Mouse (Mus musculus): ENCODE results near the gene Clip4. TPM values are rescaled to one million over a fixed set of nuclear protein-coding genes. Genes with fewer than 3 reads are reported as not detected.

Clip4 gene
- polyA plus RNA-seq, 1 experiment from 2014 or later = 8.5 TPM

DNA sequence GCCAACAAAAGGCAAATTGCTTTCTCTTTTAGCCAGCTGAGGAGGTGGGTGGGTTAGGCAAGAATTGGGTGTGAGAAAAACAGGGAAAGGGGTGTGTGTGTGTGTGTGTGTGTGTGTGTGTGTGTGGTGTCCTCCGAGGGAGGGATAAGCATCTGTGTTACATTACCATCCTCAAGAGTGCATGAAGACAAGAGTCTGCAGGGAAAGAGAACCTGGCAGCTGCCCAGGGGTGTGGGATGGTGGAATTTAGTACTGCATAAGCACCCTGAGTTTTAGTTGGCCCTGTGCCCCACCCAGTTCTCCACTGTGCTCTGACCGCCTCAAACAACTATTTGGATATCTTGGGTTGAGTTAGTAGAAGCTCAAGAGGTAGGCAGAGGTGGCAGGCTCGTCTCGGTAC is 12.7 kb downstream of the Clip4 start:
- Histone ChIP-seq H3K27me3 (ENCODE audit: control insufficient read depth, insufficient read depth, low read length) (no peaks in the 10 kb centered on the region; the same call in 1 of the 2 replicates), H3K4me1 (ENCODE audit: control insufficient read depth, insufficient read depth, low read length) (peaks cover 3% of the 10 kb centered on the region; the same call in 1 of the 2 replicates), H3K4me2 (ENCODE audit: low read depth, low read length) (no peak overlapping the region), H3K36me3 (ENCODE audit: control insufficient read depth, insufficient read depth, low read length) (no peaks in the 10 kb centered on the region), H3K4me3 (replicated peaks; ENCODE audit: low read length) (no peak overlapping the region), H3K9me3 (replicated peaks; ENCODE audit: control insufficient read depth, low read length) (peaks cover 4% of the 10 kb centered on the region; the same call in 1 of the 2 replicates), H3K9ac (ENCODE audit: low read length) (no peak overlapping the region), H3K27ac (ENCODE audit: low read length) (peak overlapping the region; percentile 14)
- no peak for ATAC-seq (ENCODE audit: insufficient read depth, low FRiP score)
- WGBS = 73% methylated on average over 4 of the region's 4 CpGs

DNA sequence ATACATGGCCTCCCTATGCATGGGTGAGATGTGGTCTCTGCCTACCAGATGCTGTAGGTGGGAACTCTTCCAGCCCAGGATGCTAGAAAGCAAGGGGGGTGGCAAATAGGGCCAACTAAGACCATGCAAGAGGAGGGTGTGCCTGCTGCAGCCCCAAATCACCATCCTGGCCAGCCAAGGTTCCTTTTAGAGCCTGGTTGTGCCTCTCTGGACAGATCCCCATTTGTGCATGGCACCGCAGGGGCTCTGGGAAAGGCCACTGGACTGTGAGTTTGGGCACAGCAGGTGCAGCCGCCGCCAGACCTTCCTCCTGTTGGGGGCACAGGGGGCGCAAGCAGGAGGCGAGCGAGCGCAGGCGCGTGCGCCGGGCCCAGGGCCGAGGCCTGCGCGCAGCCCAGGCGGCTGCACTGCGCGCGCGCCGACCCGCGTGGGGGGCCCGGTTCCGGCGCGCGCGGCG is 14.0 kb downstream of the Clip4 start:
- Histone ChIP-seq H3K4me2 (ENCODE audit: low read depth, low read length) (peak overlapping the region; percentile 87), H3K4me1 (ENCODE audit: control insufficient read depth, insufficient read depth, low read length) (peaks cover 3% of the 10 kb centered on the region; the same call in 1 of the 2 replicates), H3K36me3 (ENCODE audit: control insufficient read depth, insufficient read depth, low read length) (no peaks in the 10 kb centered on the region), H3K9ac (ENCODE audit: low read length) (peak overlapping the region; percentile 85), H3K4me3 (replicated peaks; ENCODE audit: low read length) (peak overlapping the region; percentile 67), H3K27ac (ENCODE audit: low read length) (no peak overlapping the region), H3K9me3 (replicated peaks; ENCODE audit: control insufficient read depth, low read length) (peaks cover 4% of the 10 kb centered on the region; the same call in 1 of the 2 replicates), H3K27me3 (ENCODE audit: control insufficient read depth, insufficient read depth, low read length) (no peaks in the 10 kb centered on the region; the same call in 1 of the 2 replicates)
- under 1% methylated on average over 26 of the region's 29 CpGs for WGBS
- ATAC-seq (ENCODE audit: insufficient read depth, low FRiP score) = peak; percentile 67; the same call in 1 of the 2 replicates

DNA sequence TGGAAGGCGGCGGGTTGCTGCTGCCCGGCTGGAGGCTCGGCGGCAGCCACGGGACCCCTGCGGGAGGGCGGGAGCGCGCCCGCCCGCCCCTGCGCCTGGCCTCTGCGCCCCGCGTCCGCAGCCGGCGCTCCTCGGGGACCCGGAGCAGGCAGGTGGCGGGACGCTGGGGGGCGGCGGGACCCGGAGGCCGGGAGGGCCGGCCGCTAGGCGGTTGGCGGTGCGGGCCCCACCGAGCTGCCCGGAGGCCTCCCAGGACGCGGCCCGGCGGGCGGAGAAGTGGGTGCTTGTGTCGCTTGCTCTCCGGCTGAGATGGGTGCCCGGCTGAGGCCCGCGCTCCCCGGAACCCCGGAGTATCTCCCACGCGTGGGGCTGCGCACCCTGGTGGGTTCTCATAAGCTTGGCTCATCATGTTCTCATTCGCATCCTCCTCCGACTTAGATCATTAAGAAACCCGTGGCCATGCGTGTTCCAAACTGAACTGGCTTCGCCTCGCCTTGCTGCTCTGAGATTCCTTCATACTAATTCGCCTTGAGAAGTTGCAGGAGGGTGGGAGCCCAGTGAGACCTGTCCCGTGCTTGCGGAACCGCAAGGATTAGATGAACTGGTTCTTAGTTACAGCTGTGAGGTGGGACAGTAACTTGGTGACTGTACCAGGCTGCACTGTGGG is 14.6 kb downstream of the Clip4 start:
- H3K4me3 ChIP-seq (replicated peaks; ENCODE audit: low read length) = peak overlapping the region; percentile 67
- H3K9ac ChIP-seq (ENCODE audit: low read length) = peak overlapping the region; percentile 85
- ATAC-seq (ENCODE audit: insufficient read depth, low FRiP score) = peak; percentile 57; the same call in 1 of the 2 replicates
- peak overlapping the region; percentile 14; the same call in 1 of the 2 replicates for H3K27ac ChIP-seq (ENCODE audit: low read length)
- H3K36me3 ChIP-seq (ENCODE audit: control insufficient read depth, insufficient read depth, low read length) = no peaks in the 10 kb centered on the region
- peak overlapping the region; percentile 87 for H3K4me2 ChIP-seq (ENCODE audit: low read depth, low read length)
- H3K9me3 ChIP-seq (replicated peaks; ENCODE audit: control insufficient read depth, low read length) = peaks cover 4% of the 10 kb centered on the region; the same call in 1 of the 2 replicates
- H3K4me1 ChIP-seq (ENCODE audit: control insufficient read depth, insufficient read depth, low read length) = peaks cover 3% of the 10 kb centered on the region; the same call in 1 of the 2 replicates
- 2% methylated on average over 48 of the region's 59 CpGs for WGBS
- no peaks in the 10 kb centered on the region; the same call in 1 of the 2 replicates for H3K27me3 ChIP-seq (ENCODE audit: control insufficient read depth, insufficient read depth, low read length)

DNA sequence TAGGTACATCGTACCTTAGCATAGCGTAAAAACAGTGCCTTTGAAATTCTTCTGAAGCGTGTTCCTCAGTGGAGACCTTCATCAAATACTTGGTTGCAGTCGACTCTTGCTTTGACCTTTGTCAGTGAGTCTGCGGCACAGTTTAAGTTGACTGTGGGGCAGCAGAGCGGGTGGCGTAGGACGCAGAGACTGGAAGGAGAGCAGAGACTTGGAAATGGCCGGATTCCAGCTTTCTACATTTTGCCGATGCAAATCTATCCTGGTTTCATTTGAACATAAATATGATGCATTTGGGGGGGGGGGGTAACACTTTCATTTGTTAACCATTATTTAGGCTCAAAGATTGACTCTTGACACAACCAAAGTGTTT is 15.1 kb downstream of the Clip4 start:
- H3K36me3 ChIP-seq (ENCODE audit: control insufficient read depth, insufficient read depth, low read length) = no peaks in the 10 kb centered on the region
- H3K4me1 ChIP-seq (ENCODE audit: control insufficient read depth, insufficient read depth, low read length) = peaks cover 3% of the 10 kb centered on the region; the same call in 1 of the 2 replicates
- H3K27ac ChIP-seq (ENCODE audit: low read length) = no peak overlapping the region
- H3K27me3 ChIP-seq (ENCODE audit: control insufficient read depth, insufficient read depth, low read length) = no peaks in the 10 kb centered on the region; the same call in 1 of the 2 replicates
- H3K4me2 ChIP-seq (ENCODE audit: low read depth, low read length) = peak overlapping the region; percentile 87
- peaks cover 4% of the 10 kb centered on the region; the same call in 1 of the 2 replicates for H3K9me3 ChIP-seq (replicated peaks; ENCODE audit: control insufficient read depth, low read length)
- ATAC-seq (ENCODE audit: insufficient read depth, low FRiP score) = no peak
- WGBS = 16% methylated on average over 10 of the region's 10 CpGs
- H3K9ac ChIP-seq (ENCODE audit: low read length) = peak overlapping the region; percentile 85
- H3K4me3 ChIP-seq (replicated peaks; ENCODE audit: low read length) = peak overlapping the region; percentile 67

DNA sequence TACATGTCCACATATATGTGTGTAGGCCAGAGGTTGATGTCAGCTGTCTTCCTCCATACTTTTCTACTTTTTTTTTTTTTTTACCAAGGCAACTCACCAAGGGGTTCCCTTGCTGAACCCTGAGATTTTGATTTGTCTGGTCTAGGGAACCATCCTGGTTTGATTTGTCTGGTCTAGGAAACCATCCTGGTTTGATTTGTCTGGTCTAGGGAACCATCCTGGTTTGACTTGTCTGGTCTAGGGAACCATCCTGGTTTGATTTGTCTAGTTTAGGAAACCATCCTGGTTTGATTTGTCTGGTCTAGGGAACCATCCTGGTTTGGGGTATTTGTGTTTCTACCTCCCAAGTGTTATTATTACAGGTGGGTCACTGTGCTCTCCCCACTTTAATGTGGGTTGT is 18.2 kb downstream of the Clip4 start:
- Histone ChIP-seq H3K27me3 (ENCODE audit: control insufficient read depth, insufficient read depth, low read length) (no peaks in the 10 kb centered on the region; the same call in 1 of the 2 replicates), H3K9ac (ENCODE audit: low read length) (no peak overlapping the region), H3K27ac (ENCODE audit: low read length) (no peak overlapping the region), H3K4me1 (ENCODE audit: control insufficient read depth, insufficient read depth, low read length) (peaks cover 3% of the 10 kb centered on the region; the same call in 1 of the 2 replicates), H3K4me3 (replicated peaks; ENCODE audit: low read length) (no peak overlapping the region), H3K4me2 (ENCODE audit: low read depth, low read length) (no peak overlapping the region), H3K36me3 (ENCODE audit: control insufficient read depth, insufficient read depth, low read length) (no peaks in the 10 kb centered on the region), H3K9me3 (replicated peaks; ENCODE audit: control insufficient read depth, low read length) (no peaks in the 10 kb centered on the region)
- no peak for ATAC-seq (ENCODE audit: insufficient read depth, low FRiP score)

DNA sequence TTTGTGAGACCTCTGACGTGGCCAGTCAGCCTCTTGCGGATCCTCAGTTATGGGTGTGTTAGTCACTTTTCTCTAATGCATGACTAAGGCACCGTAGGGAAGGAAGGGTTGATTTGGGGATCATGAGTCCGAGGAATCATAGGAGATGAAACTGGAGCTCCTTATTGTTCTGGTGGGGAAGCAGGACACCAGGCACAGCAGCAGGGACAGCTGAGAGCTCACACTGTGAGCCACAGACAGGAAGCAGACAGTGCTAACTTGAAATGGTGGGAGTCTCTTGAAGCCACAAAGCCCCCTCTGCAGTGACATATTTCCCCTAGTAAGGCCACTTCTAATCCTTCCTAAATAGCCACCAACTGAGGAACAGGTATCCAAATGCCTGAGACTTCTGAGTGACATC is 22.8 kb downstream of the Clip4 start:
- H3K9me3 ChIP-seq (replicated peaks; ENCODE audit: control insufficient read depth, low read length) = no peaks in the 10 kb centered on the region
- H3K4me1 ChIP-seq (ENCODE audit: control insufficient read depth, insufficient read depth, low read length) = 0 out of 2 replicates have a peak, but pooled peaks cover 7% of the 10 kb centered on the region
- H3K9ac ChIP-seq (ENCODE audit: low read length) = no peak overlapping the region
- no peaks in the 10 kb centered on the region for H3K27me3 ChIP-seq (ENCODE audit: control insufficient read depth, insufficient read depth, low read length)
- no peak overlapping the region for H3K4me2 ChIP-seq (ENCODE audit: low read depth, low read length)
- 86% methylated on average over 4 of the region's 4 CpGs for WGBS
- no peak for ATAC-seq (ENCODE audit: insufficient read depth, low FRiP score)
- H3K4me3 ChIP-seq (replicated peaks; ENCODE audit: low read length) = no peak overlapping the region
- H3K27ac ChIP-seq (ENCODE audit: low read length) = no peak overlapping the region
- no peaks in the 10 kb centered on the region for H3K36me3 ChIP-seq (ENCODE audit: control insufficient read depth, insufficient read depth, low read length)

DNA sequence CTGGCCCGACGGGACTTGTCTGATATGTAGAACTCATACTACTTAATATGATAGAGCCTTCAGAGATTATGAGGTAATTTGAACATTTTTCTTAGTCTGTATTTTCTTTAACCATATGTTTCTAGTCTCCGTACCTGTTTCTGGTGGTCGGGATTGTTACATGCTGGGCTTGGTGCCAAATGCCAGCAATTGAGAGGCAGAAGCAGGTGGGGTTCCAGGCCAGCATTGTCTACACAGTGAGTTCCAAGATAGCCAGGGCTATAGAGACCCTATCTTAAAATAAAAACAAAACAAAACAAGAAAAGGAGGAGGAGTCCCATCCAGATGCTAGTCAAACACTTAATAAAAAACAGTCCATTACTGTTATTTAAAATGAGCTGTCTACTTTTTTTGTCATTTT is 23.3 kb downstream of the Clip4 start:
- Histone ChIP-seq H3K27me3 (ENCODE audit: control insufficient read depth, insufficient read depth, low read length) (no peaks in the 10 kb centered on the region), H3K4me3 (replicated peaks; ENCODE audit: low read length) (no peak overlapping the region), H3K9me3 (replicated peaks; ENCODE audit: control insufficient read depth, low read length) (no peaks in the 10 kb centered on the region), H3K4me2 (ENCODE audit: low read depth, low read length) (no peak overlapping the region), H3K27ac (ENCODE audit: low read length) (no peak overlapping the region), H3K9ac (ENCODE audit: low read length) (no peak overlapping the region), H3K36me3 (ENCODE audit: control insufficient read depth, insufficient read depth, low read length) (no peaks in the 10 kb centered on the region), H3K4me1 (ENCODE audit: control insufficient read depth, insufficient read depth, low read length) (0 out of 2 replicates have a peak, but pooled peaks cover 7% of the 10 kb centered on the region)
- ATAC-seq (ENCODE audit: insufficient read depth, low FRiP score) = no peak
- 77% methylated on average over 4 of the region's 4 CpGs for WGBS

DNA sequence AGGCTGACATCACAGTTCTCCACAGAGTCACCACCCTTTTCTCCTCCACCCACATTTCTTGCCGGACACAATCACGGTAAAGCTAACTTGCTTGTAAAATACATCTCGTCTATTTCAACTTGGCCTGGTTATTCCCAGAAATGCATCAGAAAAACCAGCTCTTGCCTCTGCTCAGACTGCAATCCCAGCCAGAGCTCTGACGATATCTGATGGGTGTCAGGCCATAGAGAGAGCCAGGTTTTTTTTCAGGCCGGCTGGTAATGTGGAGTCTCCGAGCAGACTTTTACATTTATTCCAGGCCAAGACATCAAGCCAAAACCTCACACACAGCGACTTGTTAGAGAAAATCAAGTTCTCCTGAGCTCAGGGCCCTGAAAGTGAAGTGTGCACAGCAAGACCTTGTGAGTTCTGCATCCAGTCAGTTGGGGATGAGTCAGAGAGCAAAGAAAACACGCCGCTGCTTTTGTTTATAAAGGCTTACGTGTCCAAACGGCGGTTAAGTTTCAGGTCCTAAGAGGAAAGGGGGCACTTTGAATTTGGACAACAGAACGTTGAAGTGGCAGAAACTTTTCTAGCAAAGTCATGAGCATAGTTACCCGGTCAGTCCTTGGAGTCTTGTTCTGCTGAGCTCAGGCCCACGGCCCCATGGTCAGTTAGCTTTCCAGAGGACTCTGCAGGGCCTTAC is 27.4 kb downstream of the Clip4 start:
- Histone ChIP-seq H3K27me3 (ENCODE audit: control insufficient read depth, insufficient read depth, low read length) (no peaks in the 10 kb centered on the region), H3K4me3 (replicated peaks; ENCODE audit: low read length) (no peak overlapping the region), H3K4me2 (ENCODE audit: low read depth, low read length) (no peak overlapping the region; the same call in 1 of the 2 replicates), H3K4me1 (ENCODE audit: control insufficient read depth, insufficient read depth, low read length) (0 out of 2 replicates have a peak, but pooled peaks cover 7% of the 10 kb centered on the region), H3K9me3 (replicated peaks; ENCODE audit: control insufficient read depth, low read length) (no peaks in the 10 kb centered on the region), H3K9ac (ENCODE audit: low read length) (peak overlapping the region; percentile 31; the same call in 1 of the 2 replicates), H3K36me3 (ENCODE audit: control insufficient read depth, insufficient read depth, low read length) (no peaks in the 10 kb centered on the region), H3K27ac (ENCODE audit: low read length) (peak overlapping the region; percentile 72)
- no peak for ATAC-seq (ENCODE audit: insufficient read depth, low FRiP score)
- WGBS = 54% methylated on average over 15 of the region's 15 CpGs

DNA sequence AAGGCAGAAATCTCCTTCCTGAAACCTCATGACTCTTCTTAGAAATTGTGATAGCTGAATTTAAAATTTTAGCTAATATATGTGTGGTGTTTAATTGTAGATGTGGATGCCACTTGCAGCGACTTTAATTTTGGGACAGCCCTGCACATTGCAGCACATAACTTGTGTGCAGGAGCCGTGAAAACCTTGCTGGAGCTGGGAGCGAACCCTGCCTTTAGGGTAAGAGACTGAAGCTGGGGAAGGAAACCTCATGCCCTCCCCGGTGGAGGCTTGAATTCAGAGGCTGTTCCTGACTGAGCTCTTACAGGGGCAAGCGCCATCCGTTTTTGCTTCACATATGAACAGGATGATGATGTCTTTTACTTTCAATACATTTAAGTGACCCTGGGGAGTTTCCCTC is 35.2 kb downstream of the Clip4 start:
- no peak overlapping the region for H3K27ac ChIP-seq (ENCODE audit: low read length)
- no peaks in the 10 kb centered on the region for H3K27me3 ChIP-seq (ENCODE audit: control insufficient read depth, insufficient read depth, low read length)
- ATAC-seq (ENCODE audit: insufficient read depth, low FRiP score) = no peak
- H3K9ac ChIP-seq (ENCODE audit: low read length) = no peak overlapping the region
- H3K4me3 ChIP-seq (replicated peaks; ENCODE audit: low read length) = no peak overlapping the region
- 86% methylated on average over 6 of the region's 6 CpGs for WGBS
- H3K36me3 ChIP-seq (ENCODE audit: control insufficient read depth, insufficient read depth, low read length) = no peaks in the 10 kb centered on the region; the same call in 1 of the 2 replicates
- H3K9me3 ChIP-seq (replicated peaks; ENCODE audit: control insufficient read depth, low read length) = no peaks in the 10 kb centered on the region
- H3K4me1 ChIP-seq (ENCODE audit: control insufficient read depth, insufficient read depth, low read length) = no peaks in the 10 kb centered on the region
- no peak overlapping the region for H3K4me2 ChIP-seq (ENCODE audit: low read depth, low read length)

Measured in stomach, embryonic 16.5 days (tissue).